Mouse (Mus musculus) cerebellum, postnatal 4 days (tissue): Measurements from ENCODE around the gene Asap3.

ENCODE experiments used
- DNase-seq, 2 experiments: peaks; one replicate each; pipeline ENCODE4 v3.0.0; 2022; ENCODE audit warnings: low spot score in 2 of 2, mixed read lengths in 1 of 2

Asap3 gene

DNA sequence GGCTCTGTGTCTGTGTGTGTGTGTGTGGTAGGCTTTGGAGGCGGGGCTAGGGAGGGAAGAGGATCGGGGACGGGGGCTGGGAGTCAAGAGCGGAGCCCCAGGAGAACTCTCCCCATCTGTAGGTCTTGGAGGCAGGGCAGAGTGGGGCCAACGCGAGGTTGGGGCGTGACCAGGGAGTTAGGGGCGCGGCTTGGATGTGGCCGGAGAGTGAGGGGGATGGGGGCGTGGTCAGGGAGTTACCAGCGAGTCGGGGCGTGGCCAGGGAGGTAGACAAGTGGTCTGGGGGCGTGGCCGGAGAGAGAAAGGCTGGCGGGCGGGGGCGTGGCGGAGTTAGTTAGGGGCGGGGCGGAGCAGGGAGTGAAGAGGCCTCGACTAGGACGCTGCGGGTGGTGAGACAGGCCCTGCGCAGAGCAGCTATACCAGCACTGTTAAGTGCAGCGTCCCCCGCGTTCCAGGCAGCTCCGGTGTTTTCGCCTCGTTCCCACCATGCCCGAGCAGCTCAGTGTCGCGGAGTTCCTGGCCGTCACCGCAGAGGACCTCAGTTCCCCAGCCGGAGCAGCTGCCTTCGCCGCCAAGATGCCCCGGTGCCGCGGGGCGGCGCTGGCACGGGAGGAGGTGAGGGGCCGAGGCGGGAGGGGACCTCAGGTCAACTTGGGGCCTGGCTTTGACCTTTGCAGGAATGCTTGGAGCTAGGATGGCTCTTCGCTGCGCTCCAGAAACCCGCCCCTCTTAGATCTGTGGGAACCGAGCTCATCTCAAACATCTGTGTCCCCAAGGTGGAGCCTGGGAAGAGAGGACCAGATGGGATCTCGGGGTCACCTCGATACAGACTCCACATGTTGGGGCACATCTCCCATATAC lies at the start of gene Asap3:
Asap3 (plus strand) TSS at position 333 of the 861 bp plus-strand sequence.
- peak; percentile 85 to 90 for DNase-seq

DNA sequence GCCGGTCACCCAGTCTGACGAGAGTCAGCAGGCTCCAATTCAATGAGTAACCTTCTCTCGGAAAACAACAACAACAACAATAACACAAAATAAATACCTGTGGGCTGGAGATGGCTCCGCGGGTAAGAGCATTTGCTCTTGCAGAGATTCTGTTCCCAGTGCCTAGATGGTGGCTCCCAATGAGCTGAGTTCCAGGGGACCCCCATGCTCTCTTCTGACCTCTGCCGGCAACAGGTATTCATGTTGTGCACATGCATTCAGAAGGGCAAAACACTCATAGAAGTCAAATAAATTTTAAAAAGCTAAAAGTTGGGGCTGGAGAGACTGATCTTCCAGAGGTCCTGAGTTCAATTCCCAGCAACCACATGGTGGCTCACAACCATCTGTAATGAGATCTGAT lies 47.7 kb upstream of the Asap3 start:
- no peak for DNase-seq

DNA sequence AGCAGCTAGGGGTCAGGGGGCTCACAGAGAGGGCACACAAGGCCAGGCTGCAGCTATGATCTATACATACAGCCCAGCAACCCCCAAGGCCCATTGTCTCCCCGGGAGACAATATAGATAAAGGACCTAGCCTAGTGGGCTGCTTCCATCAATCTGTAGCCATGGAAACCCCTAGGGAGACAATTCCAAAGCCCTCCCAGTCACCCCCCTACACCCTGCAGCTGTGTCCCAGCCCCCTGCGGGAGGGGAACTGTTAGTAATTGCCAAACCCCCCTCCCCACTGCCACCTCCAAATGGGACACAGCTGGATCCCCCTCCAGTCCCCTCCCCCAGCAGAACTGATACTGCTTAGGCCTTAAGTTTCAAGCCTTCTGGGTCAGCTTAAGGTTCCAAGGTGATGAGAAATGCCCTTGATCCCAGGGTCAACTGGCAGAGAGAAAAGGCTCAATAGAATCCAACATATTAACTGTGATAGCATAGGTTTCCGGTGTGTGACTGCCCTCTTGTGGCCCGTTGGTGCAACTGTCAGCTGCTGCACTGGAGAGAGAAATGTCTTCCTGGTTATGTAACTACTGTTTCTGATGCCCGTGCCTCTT lies 46.3 kb upstream of the Asap3 start:
- DNase-seq = peak in 1 of 2 experiments; percentile 74

DNA sequence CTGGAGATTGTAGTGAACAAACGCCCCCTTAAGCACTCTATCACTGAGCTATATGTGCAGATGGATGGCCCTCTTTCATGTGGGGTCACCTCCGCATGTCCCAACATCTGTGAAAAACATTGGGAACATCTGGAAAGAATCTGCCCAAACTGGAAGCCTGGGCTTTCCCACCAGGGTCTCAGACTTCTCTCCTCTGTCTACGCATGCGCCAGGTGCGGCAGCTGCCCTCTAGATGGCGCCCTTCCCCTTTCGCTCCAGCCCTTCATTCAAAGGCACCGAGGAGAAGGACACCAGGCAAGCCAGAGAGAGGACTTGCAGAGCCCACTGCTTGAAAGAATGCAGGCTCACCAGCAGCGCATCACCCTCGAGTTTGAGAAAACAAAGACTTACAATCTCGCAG lies 42.7 kb upstream of the Asap3 start:
- peak; percentile 84 to 93 for DNase-seq

DNA sequence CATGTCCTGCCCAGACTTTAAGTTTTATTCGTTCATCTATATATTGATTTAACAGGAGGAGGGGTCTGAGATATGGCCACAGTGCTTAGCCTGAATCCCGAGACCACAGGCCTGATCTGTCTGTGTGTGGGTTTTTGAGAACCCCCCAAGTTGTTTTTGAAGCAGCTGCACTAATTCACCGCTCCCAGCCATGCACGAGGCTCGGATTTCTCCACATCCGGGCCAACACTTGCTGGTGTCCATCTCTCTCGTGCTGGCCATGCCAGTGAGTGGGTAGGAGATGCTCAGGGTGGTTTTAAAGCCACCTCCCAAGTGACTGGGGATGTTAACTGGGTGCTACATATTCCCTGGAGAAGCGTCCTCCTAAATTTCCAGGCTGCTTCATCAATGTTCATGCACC lies 41.2 kb upstream of the Asap3 start:
- DNase-seq = no peak

DNA sequence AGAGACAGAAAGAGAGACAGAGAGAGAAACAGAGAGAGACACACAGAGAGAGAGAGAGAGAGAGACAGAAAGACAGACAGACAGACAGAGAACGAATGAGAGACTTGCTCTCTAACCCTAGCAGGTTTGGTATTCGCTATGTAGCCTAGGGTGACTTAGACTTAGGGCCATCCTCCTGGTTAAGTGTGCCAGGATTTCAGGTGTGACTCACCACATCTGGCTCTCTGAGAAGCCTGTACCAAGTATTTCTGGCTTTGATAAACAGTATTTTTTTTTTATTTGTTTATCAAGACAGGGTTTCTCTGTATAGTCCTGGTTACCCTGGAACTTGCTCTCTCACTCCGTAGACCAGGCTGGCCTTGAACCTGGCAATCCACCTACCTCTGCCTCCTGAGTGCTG lies 38.5 kb upstream of the Asap3 start:
- DNase-seq = no peak

DNA sequence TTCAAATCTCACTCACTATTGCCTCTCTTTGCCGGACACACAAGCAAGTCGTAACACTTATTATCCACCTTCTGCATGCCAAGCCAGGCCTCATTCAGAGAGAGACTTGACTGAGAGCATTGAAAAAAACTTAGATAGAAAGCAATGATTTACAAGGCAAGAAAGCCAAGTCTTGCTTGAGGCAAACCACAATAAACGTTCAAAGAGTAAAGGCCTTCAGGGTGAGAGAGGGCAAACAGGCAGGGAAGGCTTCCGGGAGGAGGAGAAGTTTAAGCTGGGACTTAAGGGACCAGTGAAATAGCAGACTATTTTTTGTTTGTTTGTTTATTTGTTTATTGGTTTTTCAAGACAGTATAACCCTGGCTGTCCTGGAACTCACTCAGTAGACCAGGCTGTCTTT lies 35.8 kb upstream of the Asap3 start:
- no peak for DNase-seq

DNA sequence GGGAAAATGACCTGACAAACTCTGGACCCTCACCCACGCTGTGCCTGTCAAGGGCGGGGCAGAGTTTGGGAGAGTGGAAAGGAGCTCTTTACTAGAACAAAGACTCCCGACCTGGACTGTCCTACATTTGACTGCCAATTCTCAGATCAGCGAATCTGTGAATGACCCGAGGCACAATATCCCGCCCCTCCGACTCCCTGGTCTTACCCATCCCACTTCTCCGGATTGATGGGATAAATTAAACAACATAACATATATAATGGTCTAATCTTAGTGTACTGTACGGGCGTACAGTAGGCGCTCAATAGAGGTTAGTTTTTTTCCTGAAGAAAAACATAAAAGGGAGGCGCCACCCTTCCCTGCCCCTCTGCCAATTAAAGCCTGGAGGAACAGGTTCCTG lies 34.7 kb upstream of the Asap3 start:
- DNase-seq = no peak

DNA sequence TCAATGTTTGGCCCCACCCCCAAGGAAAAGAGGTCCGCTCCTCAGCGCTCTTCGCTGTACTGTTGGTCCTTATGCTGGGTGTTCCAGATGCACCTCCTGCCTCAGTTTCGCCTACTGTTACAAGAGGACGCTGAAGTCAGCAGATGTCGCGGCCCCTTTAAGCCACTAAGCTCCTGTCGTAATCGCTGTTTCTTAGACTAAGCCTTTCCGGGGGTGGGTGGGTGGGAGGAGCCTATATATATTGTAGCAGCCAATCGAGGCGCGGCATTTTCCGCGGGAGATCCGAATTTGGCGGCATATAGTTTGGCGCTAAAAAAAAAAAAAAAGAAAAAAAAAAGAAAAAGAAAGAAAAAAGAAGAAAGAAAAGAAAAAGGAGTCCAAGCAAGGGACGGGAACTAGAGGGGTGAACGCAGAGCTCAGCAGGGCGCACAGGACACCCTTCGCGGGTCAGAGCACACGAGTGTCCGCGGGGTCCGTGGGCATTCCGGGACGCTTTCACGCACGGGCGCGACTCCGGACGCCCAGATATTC lies 34.1 kb upstream of the Asap3 start, which contains the start of gene E2f2:
E2f2 (plus strand) TSS at position 384 of the 531 bp plus-strand sequence.
- peak in 1 of 2 experiments; percentile 70 for DNase-seq

DNA sequence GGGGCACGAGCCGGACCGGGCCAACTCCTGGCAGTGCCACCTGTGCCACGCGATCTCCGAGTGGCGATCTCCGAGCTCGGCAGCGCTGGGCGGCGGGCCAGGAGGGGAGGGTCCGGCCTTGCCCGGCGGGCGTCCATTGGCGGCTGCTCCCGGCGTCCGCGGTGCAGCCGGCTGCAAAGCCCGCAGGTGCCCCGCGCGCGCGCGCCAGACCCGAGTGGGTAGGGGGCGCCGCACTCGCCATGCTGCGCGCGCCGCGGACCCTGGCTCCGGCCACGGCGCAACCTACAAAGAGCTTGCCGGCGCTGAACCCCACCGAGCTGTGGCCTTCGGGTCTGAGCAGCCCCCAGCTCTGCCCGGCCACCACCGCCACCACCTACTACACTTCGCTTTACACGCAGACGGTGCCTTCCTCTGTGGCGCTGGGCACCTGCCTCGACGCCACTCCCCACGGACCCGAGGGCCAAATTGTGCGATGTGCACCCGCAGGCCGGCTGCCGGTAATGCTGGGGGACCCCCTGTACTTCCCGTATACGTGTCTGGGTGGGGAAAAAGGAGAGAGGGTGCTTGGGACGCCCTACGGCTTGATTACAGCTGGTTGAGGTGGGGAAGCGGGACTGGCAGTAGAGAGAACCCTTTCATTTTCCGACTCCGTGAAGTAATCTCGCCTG lies 33.5 kb upstream of the Asap3 start:
- DNase-seq = peak in 1 of 2 experiments; percentile 85

DNA sequence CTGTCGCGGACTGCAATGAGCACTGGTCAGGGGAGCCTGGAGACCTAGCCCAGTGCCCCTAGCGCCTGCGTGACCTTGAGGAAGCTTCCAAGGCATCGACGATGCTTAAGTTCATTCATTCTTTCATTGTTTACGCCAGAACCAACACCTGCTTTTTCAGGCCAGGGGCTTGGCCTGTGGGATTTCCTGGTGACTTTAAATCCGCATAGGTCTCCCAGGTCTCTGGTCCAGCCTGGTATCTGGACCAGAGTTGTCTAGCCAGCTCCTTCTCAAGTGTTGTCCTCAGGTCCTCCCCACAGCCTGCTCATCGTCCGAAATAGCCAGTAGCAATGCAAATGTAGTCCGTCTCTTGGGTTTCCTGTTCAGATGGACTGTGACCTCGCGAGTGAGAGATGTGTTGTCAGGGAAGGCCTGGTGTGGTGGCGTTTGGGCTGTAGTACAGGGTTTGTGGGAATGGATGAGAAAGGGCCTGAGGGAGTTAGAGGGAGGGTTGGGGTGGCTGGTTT lies 32.9 kb upstream of the Asap3 start:
- DNase-seq = no peak

DNA sequence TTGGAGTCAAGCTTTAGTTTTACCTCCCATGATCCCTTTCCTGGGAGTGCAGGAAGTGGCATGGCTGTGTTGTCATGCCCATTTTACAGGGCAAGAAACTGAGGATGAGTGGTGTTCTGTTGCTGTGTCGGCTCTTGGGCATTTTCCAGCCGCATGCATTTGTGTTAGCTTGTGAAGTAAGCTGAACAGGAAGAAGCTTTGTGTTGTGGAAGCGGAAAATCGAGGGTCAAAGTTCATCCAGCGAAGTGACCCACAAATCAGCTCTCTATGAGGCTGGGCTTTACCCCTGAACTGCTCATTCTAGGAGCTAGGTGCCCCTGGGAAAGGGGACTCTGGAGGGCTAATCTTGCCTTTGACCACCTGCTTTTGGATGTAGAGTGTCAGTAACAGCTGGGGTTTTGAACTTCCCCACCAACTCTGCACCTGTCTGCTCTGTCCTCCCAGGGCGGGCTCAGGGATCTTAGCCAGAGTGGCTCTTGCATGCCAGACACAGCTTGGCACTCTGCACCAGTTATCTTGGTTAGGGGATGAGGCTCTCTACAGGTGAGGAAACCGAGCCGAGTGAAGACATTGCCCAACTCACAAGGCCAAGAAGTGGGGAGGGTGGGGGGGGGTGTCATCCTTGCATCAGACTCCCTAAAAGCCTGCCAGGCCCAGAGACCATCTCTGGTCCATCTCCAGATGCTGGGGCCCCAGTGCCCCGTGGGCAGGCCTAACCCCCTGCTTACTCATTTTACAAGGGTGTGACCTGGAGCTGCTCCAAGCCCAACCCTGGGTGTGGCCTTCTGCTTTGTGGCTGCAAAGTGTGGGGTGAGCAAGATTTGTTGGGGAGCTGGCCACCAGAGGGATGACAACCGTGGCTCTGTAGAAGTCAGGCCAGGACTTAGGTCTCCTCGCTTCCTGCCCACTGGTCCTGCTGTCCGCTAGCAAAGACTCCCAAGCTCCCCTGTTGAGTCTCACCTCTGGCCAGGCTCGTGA lies 31.7 kb upstream of the Asap3 start:
- DNase-seq = no peak

DNA sequence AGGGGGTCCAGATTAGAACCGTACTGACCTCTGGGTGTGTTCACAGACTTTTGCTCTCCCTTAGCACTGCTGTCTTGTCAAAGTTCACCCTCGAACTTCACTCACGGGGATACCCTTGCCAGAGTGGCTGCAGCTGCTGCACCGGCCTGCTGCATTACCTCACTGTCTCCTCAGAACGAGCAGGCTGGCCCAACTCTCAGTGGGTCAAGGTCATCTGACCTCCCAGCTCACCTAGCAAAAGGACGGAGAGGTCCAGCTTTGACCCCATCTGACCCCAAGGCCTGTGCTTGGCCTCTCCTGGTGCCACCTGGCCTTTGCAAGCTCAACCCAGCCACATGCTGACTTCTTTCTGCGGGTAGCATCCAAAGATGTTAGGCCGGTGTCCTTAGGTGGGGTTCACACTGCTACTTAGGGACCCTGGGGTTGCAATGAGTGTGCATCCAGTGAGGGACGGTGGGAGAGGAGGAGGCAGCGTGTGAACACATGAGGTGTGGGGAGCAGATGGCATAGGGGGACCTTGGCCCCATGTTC lies 30.1 kb upstream of the Asap3 start:
- DNase-seq = no peak

DNA sequence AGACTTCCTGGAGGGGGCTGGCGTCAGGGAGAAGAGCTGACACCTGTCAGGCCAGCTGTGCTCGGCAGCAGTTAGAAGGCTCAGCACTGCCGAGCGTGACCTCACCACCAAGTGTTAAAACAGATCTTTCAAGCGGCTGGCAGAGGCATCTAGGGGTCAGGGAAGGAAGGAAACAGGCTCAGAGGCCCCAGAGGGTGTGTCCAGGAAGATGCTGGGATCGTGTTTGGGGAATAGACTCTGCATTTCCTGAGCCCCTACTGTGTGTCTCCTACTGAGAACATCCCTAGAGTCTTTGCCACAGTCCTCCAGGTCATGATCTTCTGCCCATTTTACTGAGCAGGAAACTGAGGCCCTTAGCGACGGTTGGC lies 28.9 kb upstream of the Asap3 start:
- DNase-seq = no peak

DNA sequence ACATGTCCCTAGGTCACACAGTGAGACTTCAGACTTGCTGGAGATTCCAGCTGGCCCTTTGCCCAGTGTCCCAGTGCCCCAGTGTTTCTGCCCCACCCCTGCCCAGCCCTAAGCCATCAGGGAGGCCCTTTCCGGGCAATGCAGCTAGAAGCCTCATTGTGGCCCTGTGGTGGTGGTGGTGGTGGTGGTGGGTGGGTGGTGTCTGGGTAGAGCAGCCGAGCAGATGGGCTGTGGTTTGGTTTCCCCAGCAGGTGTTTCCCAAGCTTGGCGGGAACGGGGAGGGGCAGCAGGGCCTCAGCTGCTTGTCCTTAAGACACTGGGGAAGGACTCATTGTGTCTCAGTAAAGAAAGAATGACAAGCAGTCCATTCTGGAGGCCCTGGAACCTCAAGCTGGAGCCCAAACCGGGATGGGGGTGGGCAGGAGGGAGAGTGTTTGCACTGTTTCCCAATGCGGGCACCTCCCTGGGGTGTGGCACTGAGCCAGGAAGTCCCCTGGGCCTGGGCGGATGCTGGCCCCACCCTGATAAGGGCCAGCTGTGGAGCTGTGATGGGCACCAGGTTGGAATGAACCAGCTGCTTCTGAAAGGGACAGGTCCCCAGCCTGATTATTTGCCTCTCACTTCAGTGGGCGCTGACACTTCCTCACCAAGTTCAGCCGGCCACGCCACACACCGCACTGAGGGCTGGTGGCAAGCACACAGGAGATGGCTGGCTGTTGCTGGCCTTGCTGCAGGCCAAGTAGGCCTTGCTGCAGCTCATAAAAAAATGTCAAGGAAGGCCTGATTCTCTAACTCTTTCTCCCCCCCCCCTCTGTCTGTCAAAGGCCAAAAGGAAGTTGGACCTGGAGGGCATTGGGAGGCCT lies 28.3 kb upstream of the Asap3 start:
- DNase-seq = peak in 1 of 2 experiments; percentile 54

DNA sequence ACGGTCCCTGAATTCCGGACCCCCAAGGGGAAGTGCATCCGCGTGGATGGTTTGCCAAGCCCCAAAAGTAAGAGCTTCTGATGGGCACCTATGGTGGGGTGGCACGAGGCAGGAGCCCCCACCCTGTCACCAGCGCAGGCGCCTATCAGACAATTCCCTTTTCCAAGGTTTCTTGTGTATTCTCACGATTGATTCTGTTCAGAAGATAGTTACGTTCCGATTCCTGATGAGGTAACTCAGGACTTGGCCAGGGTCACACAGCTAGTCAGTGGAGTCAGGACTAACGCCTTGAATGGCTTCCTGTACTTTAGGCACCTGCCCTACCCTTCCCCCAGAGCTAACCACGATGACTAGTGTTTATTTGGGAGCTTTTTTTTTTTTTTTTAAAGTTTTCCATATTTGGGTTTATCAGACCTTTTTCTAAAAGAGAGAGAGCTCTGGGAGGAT lies 27.7 kb upstream of the Asap3 start:
- DNase-seq = no peak

DNA sequence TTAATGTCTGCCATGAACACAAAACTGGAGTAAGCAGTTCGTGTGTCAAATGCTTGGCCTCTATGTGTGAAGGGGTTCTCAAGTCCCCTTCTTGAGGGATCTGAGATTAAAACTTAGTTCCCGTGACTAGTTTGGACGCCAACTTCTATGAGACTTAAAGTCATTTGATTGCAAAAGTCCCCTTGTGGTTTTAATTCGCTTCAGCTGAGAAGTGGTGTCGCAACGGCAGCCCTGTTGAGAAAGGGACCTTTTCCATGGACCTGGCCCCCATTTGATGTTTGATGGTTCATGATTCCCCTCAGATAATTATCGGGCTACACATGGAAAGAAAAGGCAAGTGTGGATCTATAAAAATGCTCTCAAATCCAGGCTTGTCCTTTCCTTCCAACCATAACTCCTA lies 26.7 kb upstream of the Asap3 start:
- DNase-seq = no peak

DNA sequence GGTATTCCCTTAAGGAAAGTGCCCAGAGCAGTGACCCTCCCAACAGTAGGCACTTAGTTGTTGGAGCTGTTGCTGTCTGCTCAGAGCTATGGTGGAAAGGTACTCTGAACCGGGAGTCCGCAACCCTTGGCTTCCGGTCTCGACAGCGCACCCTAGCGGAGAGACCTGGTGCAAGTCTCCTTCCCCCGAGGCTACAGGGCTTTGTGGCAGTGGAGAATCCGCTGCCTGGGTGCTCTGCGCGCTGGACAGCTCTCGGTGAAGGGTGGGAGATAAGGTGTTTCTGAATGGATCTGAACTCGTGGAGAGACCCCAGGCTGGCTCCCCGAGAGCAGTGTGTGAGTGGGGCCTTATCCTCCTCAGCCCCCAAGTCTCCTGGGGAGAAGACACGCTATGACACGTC lies 26.2 kb upstream of the Asap3 start:
- peak; percentile 81 to 89 for DNase-seq

DNA sequence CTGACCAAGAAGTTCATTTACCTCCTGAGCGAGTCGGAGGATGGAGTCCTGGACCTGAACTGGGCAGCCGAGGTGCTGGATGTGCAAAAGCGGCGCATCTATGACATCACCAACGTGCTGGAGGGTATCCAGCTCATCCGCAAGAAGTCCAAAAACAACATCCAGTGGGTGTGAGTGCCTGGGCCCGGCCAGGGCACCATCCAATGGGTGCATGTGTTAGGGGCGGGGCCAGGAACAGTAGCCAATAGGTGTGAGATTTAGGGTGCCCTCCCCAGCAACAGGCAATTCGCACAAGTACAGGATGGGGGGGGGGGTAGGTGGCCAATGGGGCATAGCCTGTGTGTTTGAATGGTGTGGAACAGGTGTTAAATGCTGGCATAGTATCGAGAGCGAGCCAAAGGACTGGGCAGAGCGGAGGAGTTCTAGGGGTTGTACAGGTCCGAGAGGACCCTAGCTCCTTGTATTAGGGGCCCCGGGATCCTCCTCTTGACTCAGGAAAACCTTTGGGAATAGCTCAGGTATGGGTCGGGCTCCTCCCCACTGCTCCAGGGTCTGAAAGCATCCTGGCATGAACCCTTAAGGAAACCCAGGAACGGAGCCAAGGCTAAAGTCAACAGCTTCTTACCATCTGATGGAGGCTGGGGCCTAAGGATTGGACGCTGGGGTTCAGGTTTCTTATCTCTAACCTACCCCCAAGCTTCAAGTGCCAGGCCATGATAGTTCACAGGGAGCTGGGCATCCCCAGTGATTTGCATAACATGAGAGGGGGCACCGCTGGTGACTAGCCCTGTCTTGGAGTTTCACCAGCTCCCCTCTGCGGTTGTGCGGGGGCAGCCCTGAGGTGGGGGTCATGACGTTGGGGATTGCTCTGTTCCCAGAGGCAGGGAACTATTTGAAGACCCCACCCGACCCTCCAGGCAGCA lies 25.5 kb upstream of the Asap3 start:
- DNase-seq = peak; percentile 57 to 67
